In the genomic region with DNA sequence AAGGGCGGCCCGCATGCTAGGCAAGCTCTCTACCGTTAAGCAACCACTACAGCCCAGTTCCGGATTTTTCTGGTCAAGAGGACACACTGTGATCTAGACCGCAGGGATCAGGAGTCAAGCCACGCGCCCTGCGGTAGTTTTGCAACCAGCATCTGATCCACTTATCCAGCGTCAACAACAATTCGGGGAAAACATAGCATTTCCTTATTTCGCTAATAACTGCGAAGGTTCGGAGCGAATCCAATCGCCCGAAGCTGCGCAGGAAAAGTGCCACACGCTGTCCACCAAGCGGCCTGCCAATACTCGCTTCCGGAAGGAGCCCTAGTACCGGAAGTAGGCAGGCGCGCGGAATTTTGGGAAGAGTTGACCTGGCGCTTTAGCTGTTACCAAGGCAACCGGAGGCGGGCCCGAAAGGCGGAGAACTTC, we compare ENCODE assay signal across 8 mouse cellular contexts. TPM values are rescaled to one million over a fixed set of nuclear protein-coding genes. Genes with fewer than 3 reads are reported as not detected.
DNase-seq lines count a peak whose midpoint lies in the region; ATAC-seq and TF ChIP-seq lines count a peak whose summit lies in the region.

No protein-coding gene starts in this region.

- no peak for TF ChIP-seq EP300 in MEL (IDR thresholded peaks at IDR 0.05; ENCODE audit: low read depth in 1 of 2, low read length in 2 of 2)

- H3K27ac ChIP-seq in MEL (ENCODE audit: control insufficient read depth, low read depth, low read length), result peak overlapping the region; percentile 82
- H3K27ac ChIP-seq in cerebellum, adult 2 months (ENCODE audit: insufficient read depth, low read length), result peak overlapping the region; percentile 32; the same call in 1 of the 2 replicates
- peak overlapping the region; percentile 63 for H3K27ac ChIP-seq in forebrain, postnatal 0 days (ENCODE audit: low read depth, low read length)
- peak overlapping the region; percentile 86 for H3K27ac ChIP-seq in lung, embryonic 15.5 days

- no peaks in the 10 kb centered on the region for H3K9me3 ChIP-seq in MEL (replicated peaks; ENCODE audit: insufficient read depth, low read length)
- no peaks in the 10 kb centered on the region for H3K9me3 ChIP-seq in forebrain, postnatal 0 days (ENCODE audit: low read length)
- H3K9me3 ChIP-seq in lung, embryonic 15.5 days, result no peaks in the 10 kb centered on the region

- TF ChIP-seq CTCF in MEL (IDR thresholded peaks at IDR 0.05 in 2 of 3, conservative IDR thresholded peaks at IDR 0.05 in 1 of 3; ENCODE audit: control insufficient read depth in 1 of 3, insufficient read depth in 1 of 3, low read depth in 2 of 3, low read length in 3 of 3, poor library complexity in 1 of 3, severe bottlenecking in 1 of 3), result no peak
- no peak for TF ChIP-seq CTCF in cerebellum, adult 2 months (IDR thresholded peaks at IDR 0.05; ENCODE audit: borderline replicate concordance, insufficient read depth, low read depth, low read length)
- TF ChIP-seq CTCF in forebrain, postnatal 0 days (IDR thresholded peaks at IDR 0.05; ENCODE audit: low read depth), result peak; percentile 34; the same call in 1 of the 2 replicates

- peak; percentile 92 for ATAC-seq in forebrain, postnatal 0 days
- peak; percentile 72; the same call in 1 of the 2 replicates for ATAC-seq in lung, embryonic 15.5 days (ENCODE audit: borderline replicate concordance, extremely low read depth, low FRiP score, low TSS enrichment)

- H3K9ac ChIP-seq in MEL (ENCODE audit: control insufficient read depth, low read depth, low read length, poor library complexity, severe bottlenecking), result peak overlapping the region; percentile 75
- H3K9ac ChIP-seq in forebrain, postnatal 0 days, result peak overlapping the region; percentile 47
- H3K9ac ChIP-seq in lung, embryonic 15.5 days, result peak overlapping the region; percentile 47

- peaks cover 3 to 9% of the 10 kb centered on the region in 2 experiments; a peak in 3 of 4 replicates for H3K4me1 ChIP-seq in MEL (ENCODE audit: control insufficient read depth in 1 of 2, insufficient read depth in 2 of 2, low read length in 2 of 2)
- no peaks in the 10 kb centered on the region for H3K4me1 ChIP-seq in cerebellum, adult 2 months (ENCODE audit: control insufficient read depth, insufficient read depth, low read length)
- 0 out of 2 replicates have a peak, but pooled peaks cover 2% of the 10 kb centered on the region for H3K4me1 ChIP-seq in forebrain, postnatal 0 days (ENCODE audit: insufficient read depth)
- peaks cover 4% of the 10 kb centered on the region for H3K4me1 ChIP-seq in lung, embryonic 15.5 days

- H3K79me2 ChIP-seq in MEL (ENCODE audit: control insufficient read depth, insufficient read depth, low read length, poor library complexity), result peaks cover 3% of the 10 kb centered on the region

- under 1% methylated on average over 30 of the region's 30 CpGs for WGBS in cerebellum, adult 2 months
- WGBS in forebrain, postnatal 0 days, result 1% methylated on average over 30 of the region's 30 CpGs
- WGBS in lung, embryonic 15.5 days, result under 1% methylated on average over 30 of the region's 30 CpGs

- H3K4me2 ChIP-seq in forebrain, postnatal 0 days (ENCODE audit: low read depth), result peak overlapping the region; percentile 51
- peak overlapping the region; percentile 75 for H3K4me2 ChIP-seq in lung, embryonic 15.5 days

- H3K27me3 ChIP-seq in MEL (ENCODE audit: control insufficient read depth in 1 of 2, insufficient read depth in 2 of 2, low read length in 2 of 2), result no peaks in the 10 kb centered on the region
- no peaks in the 10 kb centered on the region for H3K27me3 ChIP-seq in cerebellum, adult 2 months (ENCODE audit: control insufficient read depth, insufficient read depth, low read length)
- no peaks in the 10 kb centered on the region for H3K27me3 ChIP-seq in forebrain, postnatal 0 days (ENCODE audit: insufficient read depth, low read length)
- no peaks in the 10 kb centered on the region for H3K27me3 ChIP-seq in lung, embryonic 15.5 days

- H3K36me3 ChIP-seq in MEL (ENCODE audit: control insufficient read depth in 1 of 2, insufficient read depth in 2 of 2, low read length in 2 of 2), result peaks cover 0 to 12% of the 10 kb centered on the region in 2 experiments; a peak in 2 of 4 replicates
- H3K36me3 ChIP-seq in forebrain, postnatal 0 days (ENCODE audit: insufficient read depth), result no peaks in the 10 kb centered on the region
- no peaks in the 10 kb centered on the region for H3K36me3 ChIP-seq in lung, embryonic 15.5 days

- peak; percentile 41 to 90; a peak in 2 of 4 replicates for TF ChIP-seq POLR2A in MEL (IDR thresholded peaks at IDR 0.05; ENCODE audit: control insufficient read depth in 1 of 2, insufficient read depth in 1 of 2, low read depth in 1 of 2, low read length in 2 of 2, poor library complexity in 1 of 2)
- TF ChIP-seq POLR2A in cerebellum, adult 2 months (IDR thresholded peaks at IDR 0.05; ENCODE audit: borderline replicate concordance, insufficient read depth, low read length), result peak; percentile 86; the same call in 1 of the 2 replicates

- TF ChIP-seq RAD21 in MEL (IDR thresholded peaks at IDR 0.05; ENCODE audit: low read depth, low read length), result no peak

- peak; percentile 96 for DNase-seq in MEL (ENCODE audit: low read depth, low spot score)
- peak; percentile 91 to 93 for DNase-seq in cerebellum, adult 2 months
- peak; percentile 95 for DNase-seq in forebrain, postnatal 0 days
- DNase-seq in heart, postnatal 4 days, result peak; percentile 95
- DNase-seq in layer of hippocampus, adult 8-10 months (ENCODE audit: low spot score in 2 of 2), result peak; percentile 88 to 91
- DNase-seq in ovary, adult 18-20 months (ENCODE audit: low spot score), result peak; percentile 89
- peak; percentile 80 for DNase-seq in thymus, postnatal 0 days (ENCODE audit: low spot score)

- H3K4me3 ChIP-seq in MEL (ENCODE audit: control insufficient read depth in 1 of 2, insufficient read depth in 1 of 2, low read depth in 2 of 2, low read length in 2 of 2), result peak overlapping the region; percentile 69 to 76
- peak overlapping the region; percentile 86 for H3K4me3 ChIP-seq in cerebellum, adult 2 months (replicated peaks; ENCODE audit: insufficient read depth, low read depth, low read length)
- peak overlapping the region; percentile 33 for H3K4me3 ChIP-seq in forebrain, postnatal 0 days (ENCODE audit: low read depth, low read length)
- H3K4me3 ChIP-seq in lung, embryonic 15.5 days, result peak overlapping the region; percentile 47

TF ChIP-seq in MEL, 35 proteins besides CTCF, POLR2A, EP300 and RAD21:
- TF ChIP-seq RCOR1 (IDR thresholded peaks at IDR 0.05; ENCODE audit: low read depth, low read length) (no peak), NRF1 (IDR thresholded peaks at IDR 0.05; ENCODE audit: insufficient read depth, low read depth, low read length, poor library complexity, severe bottlenecking) (0 out of 2 replicates have a peak, but pooled peaks have one; percentile 7), MXI1 (IDR thresholded peaks at IDR 0.05; ENCODE audit: low read depth, low read length) (peak; percentile 86), ELF1 (IDR thresholded peaks at IDR 0.05; ENCODE audit: low read depth, low read length) (peak; percentile 93), MYB (IDR thresholded peaks at IDR 0.05; ENCODE audit: low read depth, low read length) (no peak), ZMIZ1 (IDR thresholded peaks at IDR 0.05; ENCODE audit: low read depth, low read length) (peak; percentile 73), HCFC1 (IDR thresholded peaks at IDR 0.05; ENCODE audit: low read depth, low read length) (peak; percentile 86), TBP (IDR thresholded peaks at IDR 0.05; ENCODE audit: low read depth, low read length) (0 out of 2 replicates have a peak, but pooled peaks have one; percentile 50), GABPA (IDR thresholded peaks at IDR 0.05; ENCODE audit: low read depth, low read length) (no peak), USF1 (IDR thresholded peaks at IDR 0.05; ENCODE audit: low read depth, low read length) (no peak), NELFE (IDR thresholded peaks at IDR 0.05; ENCODE audit: low read depth, low read length) (peak; percentile 91), MAX (IDR thresholded peaks at IDR 0.05; ENCODE audit: low read length) (0 out of 2 replicates have a peak, but pooled peaks have one; percentile 34), POLR2AphosphoS2 (IDR thresholded peaks at IDR 0.05; ENCODE audit: low read length) (peak; percentile 86; the same call in 1 of the 2 replicates), GATA1 (IDR thresholded peaks at IDR 0.05; ENCODE audit: low read depth, low read length) (no peak), MYC (IDR thresholded peaks at IDR 0.05; ENCODE audit: low read depth, low read length) (peak; percentile 24; the same call in 1 of the 2 replicates), MAZ (IDR thresholded peaks at IDR 0.05; ENCODE audit: low read depth, low read length) (no peak), MAFK (IDR thresholded peaks at IDR 0.05; ENCODE audit: borderline replicate concordance, low read depth, low read length) (no peak), ZNF384 (IDR thresholded peaks at IDR 0.05; ENCODE audit: low read depth, low read length) (no peak), SIN3A (IDR thresholded peaks at IDR 0.05; ENCODE audit: low read length) (peak; percentile 94)

RNA-seq across cellular contexts. Expression of gene Atp23, which starts 4.5 kb away (rescaled TPM):
- 23.0 and 23.9 TPM in 2 replicates for total RNA-seq in MEL (2012; rRNA removed)
- 10 to 100 TPM in 1 of 2 experiments, not detected in 1; 26.1 TPM for polyA plus RNA-seq in MEL (2012; ENCODE audit: insufficient read depth in 1 of 2, insufficient read length in 2 of 2, low read depth in 1 of 2, low replicate concordance in 2 of 2, missing spikeins in 1 of 2)
- 10.2 and 10.4 TPM in 2 replicates for polyA plus RNA-seq in cerebellum, adult 2 months (2012; rRNA removed)
- 11.8 and 13.7 TPM in 2 replicates for total RNA-seq in forebrain, postnatal 0 days (2014; rRNA removed)
- polyA plus RNA-seq in forebrain, postnatal 0 days (2015; fragmentation: Nextera tagmentation; extraction: Ambion mirVana), result 14.6 and 16.7 TPM in 2 replicates
- 1 to 10 TPM; 3.7 to 3.9 TPM for total RNA-seq in heart, postnatal 4 days (2021)
- total RNA-seq in layer of hippocampus, adult 8-10 months (2022), result 10 to 100 TPM in 3 of 4 experiments, 1 to 10 TPM in 1; 7.5 to 11.2 (median 10.5) TPM
- 16.2 and 18.7 TPM in 2 replicates for polyA plus RNA-seq in lung, embryonic 15.5 days (2015; fragmentation: Nextera tagmentation; extraction: Ambion mirVana)
- 15.8 and 17.5 TPM in 2 replicates for polyA plus RNA-seq in thymus, postnatal 0 days (2015; fragmentation: Nextera tagmentation; extraction: Ambion mirVana)

Comparison
In these comparisons a context has a peak if more than half of its experiments do, and no peak if none do; other contexts are left out.
1. Peak in every context shown above with its lines: DNase-seq, ATAC-seq, H3K4me3 ChIP-seq and H3K27ac ChIP-seq.
2. H3K27ac ChIP-seq: peak in every context shown above with its lines; median percentile 86 in lung, embryonic 15.5 days; 82 in MEL; 63 in forebrain, postnatal 0 days; 32 in cerebellum, adult 2 months.
3. H3K4me3 ChIP-seq: peak in every context shown above with its lines; median percentile 86 in cerebellum, adult 2 months; 72 in MEL; 47 in lung, embryonic 15.5 days; 33 in forebrain, postnatal 0 days.